In genomic region chr4:152360855-152361254, GRCm38 (mm10) we compare ENCODE assay signal across 7 mouse cellular contexts. TPM values are rescaled to one million over a fixed set of nuclear protein-coding genes. Genes with fewer than 3 reads are reported as not detected.
A peak's percentile ranks its signal among the peaks of the same experiment; 100 is the strongest.
DNase-seq lines count a peak whose midpoint lies in the region; ATAC-seq and TF ChIP-seq lines count a peak whose summit lies in the region.

No protein-coding gene starts in this region.

- peak overlapping the region; percentile 9 for H3K9ac ChIP-seq in ES-Bruce4 (ENCODE audit: low read depth, poor library complexity, severe bottlenecking)
- no peak overlapping the region for H3K9ac ChIP-seq in liver, embryonic 16.5 days (ENCODE audit: low read depth, low read length)

- peak overlapping the region; percentile 68 for H3K4me3 ChIP-seq in ES-Bruce4 (ENCODE audit: low read depth, low read length)
- H3K4me3 ChIP-seq in liver, embryonic 16.5 days (ENCODE audit: low read depth, low read length): peak overlapping the region; percentile 13; the same call in 1 of the 2 replicates
- 0 out of 2 replicates have a peak overlapping the region, but pooled peaks have one; percentile 11 for H3K4me3 ChIP-seq in small intestine, adult 2 months (ENCODE audit: low read depth, low read length)

- no peaks in the 10 kb centered on the region for H3K9me3 ChIP-seq in ES-Bruce4 (replicated peaks; ENCODE audit: control insufficient read depth, insufficient read depth, low read length, poor library complexity, severe bottlenecking)
- no peaks in the 10 kb centered on the region for H3K9me3 ChIP-seq in liver, embryonic 16.5 days (replicated peaks; ENCODE audit: control insufficient read depth, low read length)

- H3K4me1 ChIP-seq in ES-Bruce4 (ENCODE audit: control insufficient read depth, insufficient read depth, low read length): peaks cover 10% of the 10 kb centered on the region
- peaks cover 5% of the 10 kb centered on the region for H3K4me1 ChIP-seq in liver, embryonic 16.5 days (ENCODE audit: control insufficient read depth, low read depth, low read length)
- peaks cover 10% of the 10 kb centered on the region for H3K4me1 ChIP-seq in small intestine, adult 2 months (ENCODE audit: control insufficient read depth, insufficient read depth, insufficient read length, low read length)

- H3K27me3 ChIP-seq in ES-Bruce4 (ENCODE audit: control insufficient read depth, insufficient read depth, low read length, poor library complexity, severe bottlenecking): no peaks in the 10 kb centered on the region
- peaks cover 5% of the 10 kb centered on the region; the same call in 1 of the 2 replicates for H3K27me3 ChIP-seq in liver, embryonic 16.5 days (ENCODE audit: control insufficient read depth, insufficient read depth, low read depth, low read length)
- H3K27me3 ChIP-seq in small intestine, adult 2 months (ENCODE audit: control insufficient read depth, insufficient read depth, low read length): no peaks in the 10 kb centered on the region

- WGBS in liver, embryonic 16.5 days (ENCODE audit: insufficient replicate concordance): 4% methylated on average over 24 of the region's 24 CpGs
- WGBS in small intestine, adult 2 months: 2% methylated on average over 24 of the region's 24 CpGs

- peak overlapping the region; percentile 36 for H3K4me2 ChIP-seq in liver, embryonic 16.5 days (ENCODE audit: low read depth, low read length)

- TF ChIP-seq POLR2A in ES-Bruce4 (IDR thresholded peaks at IDR 0.05; ENCODE audit: insufficient read depth, low read length): peak; percentile 88
- no peak for TF ChIP-seq POLR2A in small intestine, adult 2 months (IDR thresholded peaks at IDR 0.05; ENCODE audit: low read depth, low read length)

- peak; percentile 49 for DNase-seq in Muller cell, postnatal 12 days (ENCODE audit: inconsistent ontology term)
- no peak for DNase-seq in layer of hippocampus, postnatal 36 days
- no peak for DNase-seq in right cerebral cortex, postnatal 14 days

- TF ChIP-seq EP300 in ES-Bruce4 (IDR thresholded peaks at IDR 0.05; ENCODE audit: insufficient read depth, low read depth, low read length): 0 out of 2 replicates have a peak, but pooled peaks have one; percentile 6

- TF ChIP-seq CTCF in ES-Bruce4 (IDR thresholded peaks at IDR 0.05; ENCODE audit: low read depth, low read length): no peak
- no peak for TF ChIP-seq CTCF in small intestine, adult 2 months (IDR thresholded peaks at IDR 0.05; ENCODE audit: extremely low read depth, insufficient read length, insufficient replicate concordance, low read depth, low read length)

- ATAC-seq in hematopoietic stem cell, adult 5-6 weeks (replicated peaks in 1 of 2; ENCODE audit: insufficient read depth in 1 of 2, low FRiP score in 2 of 2, low TSS enrichment in 1 of 2, low read depth in 1 of 2, poor library complexity in 2 of 2, severe bottlenecking in 2 of 2): peak; percentile 56 to 66
- peak; percentile 14; the same call in 1 of the 2 replicates for ATAC-seq in liver, embryonic 16.5 days (ENCODE audit: low read depth)

- H3K27ac ChIP-seq in ES-Bruce4 (ENCODE audit: insufficient read depth, low read length): no peak overlapping the region
- H3K27ac ChIP-seq in liver, embryonic 16.5 days (ENCODE audit: low read length): no peak overlapping the region
- H3K27ac ChIP-seq in small intestine, adult 2 months (ENCODE audit: insufficient read depth, low read depth, low read length): no peak overlapping the region

- H3K36me3 ChIP-seq in ES-Bruce4 (ENCODE audit: control insufficient read depth, insufficient read depth, low read length, poor library complexity, severe bottlenecking): no peaks in the 10 kb centered on the region
- no peaks in the 10 kb centered on the region for H3K36me3 ChIP-seq in liver, embryonic 16.5 days (ENCODE audit: control insufficient read depth, insufficient read depth)
- H3K36me3 ChIP-seq in small intestine, adult 2 months (ENCODE audit: control insufficient read depth, insufficient read depth, low read length): no peaks in the 10 kb centered on the region

RNA-seq across cellular contexts. Expression of gene Chd5, which starts 22.4 kb away (rescaled TPM):
- 5.4 and 5.8 TPM in 2 replicates for polyA plus RNA-seq in ES-Bruce4 (2011; ENCODE audit: insufficient read depth, insufficient read length, low read depth, missing spikeins)
- 0.20 TPM in 1 of 2 replicates, not detected in the other for total RNA-seq in hematopoietic stem cell, adult 5-6 weeks (2017)
- 0.04 TPM in 1 of 2 replicates, not detected in the other for polyA plus RNA-seq in liver, embryonic 16.5 days (2015; fragmentation: Nextera tagmentation; extraction: Ambion mirVana)
- polyA plus RNA-seq in small intestine, adult 2 months (2012; rRNA removed): 0.34 and 0.67 TPM in 2 replicates
- 100 to 1,000 TPM; 124 to 130 TPM for total RNA-seq in layer of hippocampus, postnatal 36 days (2021)

RNA-seq across cellular contexts. Expression of gene Rpl22, which starts 35.3 kb away (rescaled TPM):
- polyA plus RNA-seq in ES-Bruce4 (2011; ENCODE audit: insufficient read depth, insufficient read length, low read depth, missing spikeins): 1,917 and 1,978 TPM in 2 replicates
- 2,451 and 4,877 TPM in 2 replicates for total RNA-seq in hematopoietic stem cell, adult 5-6 weeks (2017)
- 161 and 209 TPM in 2 replicates for polyA plus RNA-seq in liver, embryonic 16.5 days (2015; fragmentation: Nextera tagmentation; extraction: Ambion mirVana)
- polyA plus RNA-seq in small intestine, adult 2 months (2012; rRNA removed): 5.0 and 8.7 TPM in 2 replicates
- 100 to 1,000 TPM; 203 TPM for total RNA-seq in layer of hippocampus, postnatal 36 days (2021)

RNA-seq across cellular contexts. Expression of gene Rnf207, which starts 42.1 kb away (rescaled TPM):
- polyA plus RNA-seq in ES-Bruce4 (2011; ENCODE audit: insufficient read depth, insufficient read length, low read depth, missing spikeins): 3.2 and 4.2 TPM in 2 replicates
- 0.35 TPM in 1 of 2 replicates, not detected in the other for total RNA-seq in hematopoietic stem cell, adult 5-6 weeks (2017)
- not detected in 2 replicates for polyA plus RNA-seq in liver, embryonic 16.5 days (2015; fragmentation: Nextera tagmentation; extraction: Ambion mirVana)
- polyA plus RNA-seq in small intestine, adult 2 months (2012; rRNA removed): 2.1 and 3.7 TPM in 2 replicates
- 1 to 10 TPM; 4.7 to 6.1 TPM for total RNA-seq in layer of hippocampus, postnatal 36 days (2021)

Comparison
In these comparisons a context has a peak if more than half of its experiments do, and no peak if none do; other contexts are left out.
1. H3K4me3 ChIP-seq: peak in every context shown above with its lines; median percentile 68 in ES-Bruce4; 13 in liver, embryonic 16.5 days; 11 in small intestine, adult 2 months.
2. RNA of gene Rpl22, which starts 35.3 kb away (polyA plus RNA-seq): 1,917 to 1,978 TPM in ES-Bruce4 and 161 to 209 TPM in liver, embryonic 16.5 days; 5.0 to 8.7 TPM in small intestine, adult 2 months; every median in the first group is over 10 times any median in the second.